Mouse (Mus musculus) C2C12 (cell line): Measurements from ENCODE around the gene Gm37240.

Experiments
- CEBPB ChIP-seq: IDR thresholded peaks from one replicate; pipeline ENCODE4 v1.6.1; 2011; ENCODE audit warnings: low read depth, mild to moderate bottlenecking, control low read depth, moderate library complexity
- CTCF ChIP-seq: IDR thresholded peaks from one replicate; pipeline ENCODE4 v1.5.1; 2011; ENCODE audit not compliant: control insufficient read depth, insufficient read depth, insufficient read length
- FOSL1 ChIP-seq: IDR thresholded peaks from one replicate; pipeline ENCODE4 v1.8.0; 2011; ENCODE audit warnings: mild to moderate bottlenecking, low read length; ENCODE audit not compliant: poor library complexity, insufficient read depth, severe bottlenecking
- MAX ChIP-seq: IDR thresholded peaks from one replicate; pipeline ENCODE4 v1.6.1; 2011; ENCODE audit warnings: mild to moderate bottlenecking, control low read depth
- USF1 ChIP-seq: IDR thresholded peaks from one replicate; pipeline ENCODE4 v1.6.1; 2011; ENCODE audit warnings: low read depth, mild to moderate bottlenecking, control low read depth, moderate library complexity

DNA sequence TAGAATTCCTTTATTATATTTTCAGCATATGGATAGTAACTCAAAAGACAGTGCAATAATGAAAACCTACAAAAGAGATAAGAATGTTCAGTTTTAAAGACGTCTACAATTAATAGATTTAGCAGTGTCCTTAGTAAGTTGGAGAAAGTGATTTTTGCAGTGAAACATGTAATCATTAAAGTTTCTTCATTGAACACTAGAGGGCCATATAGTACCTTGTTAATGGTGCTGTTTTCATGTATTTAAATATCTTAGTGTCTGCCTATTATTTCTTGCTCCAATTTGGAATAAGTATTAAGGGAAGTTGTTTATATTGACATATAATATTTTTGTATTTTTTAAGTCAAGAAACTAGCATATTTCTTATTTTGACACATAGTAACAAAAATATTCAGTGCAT lies 973.0 kb downstream of the Gm37240 start:
- TF ChIP-seq CTCF (no peak), USF1 (no peak), CEBPB (no peak), MAX (no peak), FOSL1 (no peak)
